Mouse (Mus musculus): ENCODE data around the gene Obsl1. TPM values are rescaled to one million over a fixed set of nuclear protein-coding genes. Genes with fewer than 3 reads are reported as not detected.

Gene Obsl1
- total and polyA plus RNA-seq, 3 experiments: 0.08 to 1.2 TPM; not detected in 1

DNA sequence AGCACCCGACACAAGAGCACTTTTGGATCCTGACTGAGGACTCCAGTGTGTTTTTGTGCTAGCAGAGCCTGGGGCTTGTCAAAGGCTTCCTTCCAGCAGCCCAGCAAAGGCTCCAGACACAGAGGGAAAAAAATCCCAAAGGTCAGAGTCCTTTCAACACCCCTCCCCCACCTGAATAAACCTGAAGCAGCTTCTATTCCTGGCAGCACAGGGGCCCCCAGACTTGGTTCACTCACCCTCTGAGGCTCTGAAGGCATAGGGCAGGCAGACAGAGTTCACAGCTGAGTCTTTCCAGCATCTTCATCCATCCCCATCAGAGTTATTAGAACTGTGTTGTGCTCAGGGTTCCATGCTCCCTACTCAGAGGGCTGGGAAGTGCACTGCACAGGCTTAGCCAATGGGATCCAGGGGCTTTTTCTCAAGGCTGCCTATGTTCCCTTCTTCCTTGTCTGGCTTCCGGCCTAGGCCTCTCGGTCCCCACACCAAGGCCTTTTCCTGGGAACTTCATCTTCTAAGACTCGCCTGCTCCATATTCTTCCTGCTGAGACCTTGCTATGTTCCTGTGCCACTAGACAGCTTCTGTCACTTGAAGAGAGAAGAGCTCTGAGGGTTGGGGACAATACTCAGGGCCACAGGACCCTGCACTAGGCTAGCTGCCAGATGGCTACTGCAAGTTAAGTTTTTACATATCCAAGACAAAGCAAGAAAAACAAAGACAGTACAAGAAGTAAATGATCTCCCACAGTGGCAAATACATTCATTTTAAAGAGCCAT lies 5.4 kb upstream of the Obsl1 start:
- TF ChIP-seq CHD2 (IDR thresholded peaks at IDR 0.05; ENCODE audit: low read length) (no peak), RAD21 (IDR thresholded peaks at IDR 0.05; ENCODE audit: low read depth, low read length) (no peak), ZMIZ1 (IDR thresholded peaks at IDR 0.05; ENCODE audit: low read depth, low read length) (no peak), MYC (IDR thresholded peaks at IDR 0.05; ENCODE audit: low read depth, low read length) (no peak), ZKSCAN1 (IDR thresholded peaks at IDR 0.05; ENCODE audit: low read depth, low read length) (no peak), MAZ (IDR thresholded peaks at IDR 0.05; ENCODE audit: low read depth, low read length) (no peak), HCFC1 (IDR thresholded peaks at IDR 0.05; ENCODE audit: low read depth, low read length) (no peak), POLR2A (IDR thresholded peaks at IDR 0.05; ENCODE audit: control insufficient read depth in 1 of 2, insufficient read depth in 1 of 2, low read depth in 1 of 2, low read length in 2 of 2, poor library complexity in 1 of 2) (no peak), NELFE (IDR thresholded peaks at IDR 0.05; ENCODE audit: low read depth, low read length) (no peak)
- Histone ChIP-seq H3K36me3 (ENCODE audit: control insufficient read depth in 1 of 2, insufficient read depth in 2 of 2, low read length in 2 of 2) (no peaks in the 10 kb centered on the region), H3K4me3 (ENCODE audit: control insufficient read depth in 1 of 2, insufficient read depth in 1 of 2, low read depth in 2 of 2, low read length in 2 of 2) (no peak overlapping the region), H3K27me3 (ENCODE audit: control insufficient read depth in 1 of 2, insufficient read depth in 2 of 2, low read length in 2 of 2) (peaks cover 0 to 3% of the 10 kb centered on the region in 2 experiments; a peak in 1 of 4 replicates), H3K9ac (ENCODE audit: control insufficient read depth, low read depth, low read length, poor library complexity, severe bottlenecking) (no peak overlapping the region), H3K27ac (ENCODE audit: control insufficient read depth, low read depth, low read length) (no peak overlapping the region), H3K9me3 (replicated peaks; ENCODE audit: insufficient read depth, low read length) (no peaks in the 10 kb centered on the region), H3K4me1 (ENCODE audit: control insufficient read depth in 1 of 2, insufficient read depth in 2 of 2, low read length in 2 of 2) (no peaks in the 10 kb centered on the region), H3K79me2 (ENCODE audit: control insufficient read depth, insufficient read depth, low read length, poor library complexity) (no peaks in the 10 kb centered on the region)
- no peak for DNase-seq (ENCODE audit: low read depth, low spot score)

DNA sequence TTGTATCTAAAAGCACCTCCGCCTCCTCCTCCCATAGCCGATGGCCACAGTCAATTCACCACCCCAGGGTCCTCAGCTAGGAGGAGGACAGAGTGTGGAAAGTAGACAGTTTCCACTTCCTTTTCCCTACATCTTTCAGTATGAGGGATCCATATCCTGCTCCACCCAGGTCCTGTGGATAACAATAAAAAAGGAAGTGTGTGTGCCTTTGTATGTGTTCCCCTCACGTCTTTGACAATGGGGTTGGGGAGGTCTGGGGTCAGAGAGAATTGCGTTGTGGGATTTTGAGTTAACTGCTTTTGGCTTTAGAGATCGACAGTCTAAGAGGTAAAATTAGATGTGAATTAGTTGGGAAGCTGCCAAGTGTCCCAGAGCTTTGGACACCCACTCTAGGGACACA lies 3.9 kb upstream of the Obsl1 start:
- H3K36me3 ChIP-seq (ENCODE audit: control insufficient read depth in 1 of 2, insufficient read depth in 2 of 2, low read length in 2 of 2): no peaks in the 10 kb centered on the region
- H3K9ac ChIP-seq (ENCODE audit: control insufficient read depth, low read depth, low read length, poor library complexity, severe bottlenecking): no peak overlapping the region
- H3K27me3 ChIP-seq (ENCODE audit: control insufficient read depth in 1 of 2, insufficient read depth in 2 of 2, low read length in 2 of 2): peaks cover 0 to 3% of the 10 kb centered on the region in 2 experiments; a peak in 1 of 4 replicates
- H3K9me3 ChIP-seq (replicated peaks; ENCODE audit: insufficient read depth, low read length): no peaks in the 10 kb centered on the region
- DNase-seq (ENCODE audit: low read depth, low spot score): no peak
- no peak overlapping the region for H3K27ac ChIP-seq (ENCODE audit: control insufficient read depth, low read depth, low read length)
- no peaks in the 10 kb centered on the region for H3K4me1 ChIP-seq (ENCODE audit: control insufficient read depth in 1 of 2, insufficient read depth in 2 of 2, low read length in 2 of 2)
- TF ChIP-seq ELF1 (IDR thresholded peaks at IDR 0.05; ENCODE audit: low read depth, low read length) (no peak), E2F4 (IDR thresholded peaks at IDR 0.05; ENCODE audit: borderline replicate concordance, low read depth, low read length) (no peak)
- no peaks in the 10 kb centered on the region for H3K79me2 ChIP-seq (ENCODE audit: control insufficient read depth, insufficient read depth, low read length, poor library complexity)
- no peak overlapping the region for H3K4me3 ChIP-seq (ENCODE audit: control insufficient read depth in 1 of 2, insufficient read depth in 1 of 2, low read depth in 2 of 2, low read length in 2 of 2)

DNA sequence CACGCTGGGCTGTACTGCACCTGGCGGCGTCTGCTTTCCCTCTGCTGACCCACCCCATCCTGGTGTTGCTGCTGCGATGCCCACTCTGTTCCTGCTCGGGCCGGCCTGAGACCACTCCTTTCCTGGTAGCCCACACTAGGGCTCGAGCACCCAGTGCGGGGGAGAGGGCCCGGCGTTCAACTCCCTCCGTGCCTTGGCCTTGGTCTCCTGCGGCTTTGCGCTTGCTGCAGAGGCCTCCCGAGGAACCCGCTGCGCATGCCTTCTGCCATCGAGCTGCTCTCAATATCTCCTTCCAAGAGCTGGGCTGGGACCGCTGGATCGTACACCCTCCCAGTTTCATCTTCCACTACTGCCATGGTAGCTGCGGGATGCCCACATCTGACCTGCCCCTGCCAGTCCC lies 3.3 kb upstream of the Obsl1 start:
- Histone ChIP-seq H3K79me2 (ENCODE audit: control insufficient read depth, insufficient read depth, low read length, poor library complexity) (no peaks in the 10 kb centered on the region), H3K27me3 (ENCODE audit: control insufficient read depth in 1 of 2, insufficient read depth in 2 of 2, low read length in 2 of 2) (peaks cover 0 to 3% of the 10 kb centered on the region in 2 experiments; a peak in 1 of 4 replicates), H3K9ac (ENCODE audit: control insufficient read depth, low read depth, low read length, poor library complexity, severe bottlenecking) (no peak overlapping the region), H3K4me3 (ENCODE audit: control insufficient read depth in 1 of 2, insufficient read depth in 1 of 2, low read depth in 2 of 2, low read length in 2 of 2) (no peak overlapping the region), H3K27ac (ENCODE audit: control insufficient read depth, low read depth, low read length) (no peak overlapping the region), H3K36me3 (ENCODE audit: control insufficient read depth in 1 of 2, insufficient read depth in 2 of 2, low read length in 2 of 2) (no peaks in the 10 kb centered on the region), H3K9me3 (replicated peaks; ENCODE audit: insufficient read depth, low read length) (no peaks in the 10 kb centered on the region), H3K4me1 (ENCODE audit: control insufficient read depth in 1 of 2, insufficient read depth in 2 of 2, low read length in 2 of 2) (no peaks in the 10 kb centered on the region)
- DNase-seq (ENCODE audit: low read depth, low spot score): no peak
- TF ChIP-seq USF1 (IDR thresholded peaks at IDR 0.05; ENCODE audit: low read depth, low read length) (no peak), GATA1 (IDR thresholded peaks at IDR 0.05; ENCODE audit: low read depth, low read length) (no peak), MXI1 (IDR thresholded peaks at IDR 0.05; ENCODE audit: low read depth, low read length) (no peak), MAFK (IDR thresholded peaks at IDR 0.05; ENCODE audit: borderline replicate concordance, low read depth, low read length) (no peak), TCF12 (IDR thresholded peaks at IDR 0.05; ENCODE audit: low read depth, low read length) (no peak), E2F4 (IDR thresholded peaks at IDR 0.05; ENCODE audit: borderline replicate concordance, low read depth, low read length) (no peak), POLR2A (IDR thresholded peaks at IDR 0.05; ENCODE audit: control insufficient read depth in 1 of 2, insufficient read depth in 1 of 2, low read depth in 1 of 2, low read length in 2 of 2, poor library complexity in 1 of 2) (no peak), RCOR1 (IDR thresholded peaks at IDR 0.05; ENCODE audit: low read depth, low read length) (no peak), POLR2AphosphoS2 (IDR thresholded peaks at IDR 0.05; ENCODE audit: low read length) (no peak), NRF1 (IDR thresholded peaks at IDR 0.05; ENCODE audit: insufficient read depth, low read depth, low read length, poor library complexity, severe bottlenecking) (no peak), POLR2AphosphoS5 (IDR thresholded peaks at IDR 0.05; ENCODE audit: borderline replicate concordance, low read depth, low read length) (no peak), GABPA (IDR thresholded peaks at IDR 0.05; ENCODE audit: low read depth, low read length) (no peak), RAD21 (IDR thresholded peaks at IDR 0.05; ENCODE audit: low read depth, low read length) (no peak), KAT2A (conservative IDR thresholded peaks at IDR 0.05; ENCODE audit: low read depth, low read length) (no peak), CTCF (IDR thresholded peaks at IDR 0.05 in 2 of 3, conservative IDR thresholded peaks at IDR 0.05 in 1 of 3; ENCODE audit: control insufficient read depth in 1 of 3, insufficient read depth in 1 of 3, low read depth in 2 of 3, low read length in 3 of 3, poor library complexity in 1 of 3, severe bottlenecking in 1 of 3) (no peak), SMC3 (IDR thresholded peaks at IDR 0.05; ENCODE audit: low read depth, low read length) (no peak), MYB (IDR thresholded peaks at IDR 0.05; ENCODE audit: low read depth, low read length) (no peak), NELFE (IDR thresholded peaks at IDR 0.05; ENCODE audit: low read depth, low read length) (no peak)

Measured in MEL (cell line).